Mouse (Mus musculus) layer of hippocampus, postnatal 10 days (tissue): ENCODE measurements at regions not wholly inside any gene's neighbourhood (a gene's known extent, or its start where the extent isn't known, plus 50 kb on each side); places are given as distances from the start of the nearest gene placed in this dataset.

Experiments used
- DNase-seq, 2 experiments: peaks; one replicate each; pipeline ENCODE4 v3.0.0; 2021; ENCODE audit warnings: low spot score in 2 of 2

- DNase-seq: no peak
Measured at GRCm38 (mm10) chr4:125439856-125440255, 50.6 kb upstream of the Grik3 start.

GRCm38 (mm10) chr4:125437161-125437822, 53.2 kb upstream of the Grik3 start:
- no peak for DNase-seq

GRCm38 (mm10) chr4:125433511-125433910, 57.0 kb upstream of the Grik3 start:
- DNase-seq: no peak

- no peak for DNase-seq
Measured at GRCm38 (mm10) chr4:125431648-125432047, 58.9 kb upstream of the Grik3 start.

GRCm38 (mm10) chr4:125430845-125431244, 59.7 kb upstream of the Grik3 start:
- no peak for DNase-seq

GRCm38 (mm10) chr4:125428736-125429135, 61.8 kb upstream of the Grik3 start:
- DNase-seq: no peak

GRCm38 (mm10) chr4:125420561-125421241, 69.8 kb upstream of the Grik3 start:
- no peak for DNase-seq

GRCm38 (mm10) chr4:125419491-125420255, 70.8 kb upstream of the Grik3 start:
- DNase-seq: no peak

GRCm38 (mm10) chr4:125415308-125415707, 75.2 kb upstream of the Grik3 start:
- no peak for DNase-seq

GRCm38 (mm10) chr4:125413833-125414719, 76.4 kb upstream of the Grik3 start:
- peak in 1 of 2 experiments; percentile 33 for DNase-seq

GRCm38 (mm10) chr4:125410736-125411441, 79.6 kb upstream of the Grik3 start:
- no peak for DNase-seq

- DNase-seq: no peak
Measured at GRCm38 (mm10) chr4:125399376-125400112, 91.0 kb upstream of the Grik3 start.

- DNase-seq: no peak
Measured at GRCm38 (mm10) chr4:125397007-125397461, 93.5 kb upstream of the Grik3 start.

GRCm38 (mm10) chr4:125391269-125391668, 99.2 kb upstream of the Grik3 start:
- DNase-seq: no peak

- DNase-seq: no peak
Measured at GRCm38 (mm10) chr4:125385811-125386210, 104.7 kb upstream of the Grik3 start.

- no peak for DNase-seq
Measured at GRCm38 (mm10) chr4:125364011-125364410, 126.5 kb upstream of the Grik3 start.

- no peak for DNase-seq
Measured at GRCm38 (mm10) chr4:125361611-125362520, 128.6 kb upstream of the Grik3 start.

GRCm38 (mm10) chr4:125358356-125358755, 132.1 kb upstream of the Grik3 start:
- no peak for DNase-seq

GRCm38 (mm10) chr4:125356441-125356840, 134.1 kb upstream of the Grik3 start:
- DNase-seq: peak; percentile 73 to 81
